Mouse (Mus musculus) adrenal gland, postnatal 14 days (tissue): ENCODE data around the gene Ints1. TPM values are rescaled to one million over a fixed set of nuclear protein-coding genes. Genes with fewer than 3 reads are reported as not detected.
"Not testable (repeated sequence)": the region's sequence is repeated elsewhere in the genome, so short reads cannot be mapped to it uniquely, and the experiment has no call there.

ENCODE experiments used
- DNase-seq: peaks from one replicate; pipeline ENCODE4 v3.0.0; 2021; ENCODE audit warnings: mixed read lengths
- total RNA-seq: library from RNA; stranded (reverse); gene quantifications from 2 replicates; pipeline ENCODE4 v1.2.3, GENCODE M21; 2021

Gene Ints1
- total RNA-seq, 1 experiment from 2014 or later, result 46.7 TPM

- no peak for DNase-seq
Measured at GRCm38 (mm10) chr5:139756135-139756534, 19.3 kb downstream of the Ints1 start.

GRCm38 (mm10) chr5:139754753-139755152 is 20.7 kb downstream of the Ints1 start:
- peak; percentile 61 for DNase-seq

GRCm38 (mm10) chr5:139750535-139750934 is 24.9 kb downstream of the Ints1 start:
- peak; percentile 85 for DNase-seq

DNA sequence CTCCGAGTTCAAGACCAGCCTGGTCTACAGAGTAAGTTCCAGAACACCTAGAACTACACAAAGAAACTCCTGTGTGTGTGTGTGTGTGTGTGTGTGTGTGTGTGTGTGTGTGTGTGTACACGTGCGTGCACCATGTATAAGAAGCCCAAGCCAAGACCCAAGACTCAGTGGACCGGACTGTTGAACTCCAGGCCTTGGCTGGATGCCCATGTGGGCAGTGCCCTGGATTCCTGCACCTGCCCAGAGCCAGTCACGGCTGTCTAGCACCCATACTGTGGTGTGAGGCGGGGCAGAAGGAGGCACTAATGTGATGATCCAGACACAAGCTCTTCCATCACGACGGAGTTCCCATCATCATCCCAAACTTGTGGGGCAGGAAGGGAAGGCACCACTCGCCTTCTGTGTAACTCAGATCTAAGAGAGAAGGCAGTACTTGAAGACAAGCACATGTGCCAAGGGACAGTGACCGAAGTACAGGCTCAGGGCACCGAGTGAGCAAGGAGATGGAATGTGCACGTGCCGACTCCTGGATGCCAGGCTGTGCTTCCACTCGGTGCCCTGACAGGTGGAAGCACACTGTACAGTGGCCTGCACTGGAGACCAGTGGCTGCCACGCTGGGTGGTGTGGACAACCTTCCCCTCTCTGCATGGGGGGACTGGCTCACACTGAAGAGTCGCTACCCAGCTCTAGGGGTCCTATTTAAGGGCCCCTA is 25.9 kb downstream of the Ints1 start:
- no peak for DNase-seq

GRCm38 (mm10) chr5:139745771-139746170 is 29.7 kb downstream of the Ints1 start:
- peak; percentile 79 for DNase-seq

DNA sequence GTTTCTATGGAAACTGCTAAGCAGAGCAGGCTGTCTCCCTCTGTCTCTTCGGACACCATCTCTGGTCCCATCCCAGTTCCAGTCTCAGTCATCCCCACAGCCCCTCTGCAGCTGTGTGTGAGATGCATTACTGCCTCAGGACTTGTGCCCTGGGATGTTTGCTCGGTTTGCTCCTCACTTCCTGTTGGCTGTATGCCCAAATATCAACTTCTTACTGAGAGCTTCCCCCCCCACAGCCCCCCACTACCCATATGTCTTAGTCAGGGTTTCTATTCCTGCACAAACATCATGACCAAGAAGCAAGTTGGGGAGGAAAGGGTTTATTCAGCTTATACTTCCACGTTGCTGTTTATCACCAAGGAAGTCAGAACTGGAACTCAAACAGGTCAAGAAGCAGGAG is 32.8 kb downstream of the Ints1 start:
- not testable (repeated sequence) for DNase-seq

GRCm38 (mm10) chr5:139738592-139739315 is 36.7 kb downstream of the Ints1 start:
- no peak for DNase-seq

DNA sequence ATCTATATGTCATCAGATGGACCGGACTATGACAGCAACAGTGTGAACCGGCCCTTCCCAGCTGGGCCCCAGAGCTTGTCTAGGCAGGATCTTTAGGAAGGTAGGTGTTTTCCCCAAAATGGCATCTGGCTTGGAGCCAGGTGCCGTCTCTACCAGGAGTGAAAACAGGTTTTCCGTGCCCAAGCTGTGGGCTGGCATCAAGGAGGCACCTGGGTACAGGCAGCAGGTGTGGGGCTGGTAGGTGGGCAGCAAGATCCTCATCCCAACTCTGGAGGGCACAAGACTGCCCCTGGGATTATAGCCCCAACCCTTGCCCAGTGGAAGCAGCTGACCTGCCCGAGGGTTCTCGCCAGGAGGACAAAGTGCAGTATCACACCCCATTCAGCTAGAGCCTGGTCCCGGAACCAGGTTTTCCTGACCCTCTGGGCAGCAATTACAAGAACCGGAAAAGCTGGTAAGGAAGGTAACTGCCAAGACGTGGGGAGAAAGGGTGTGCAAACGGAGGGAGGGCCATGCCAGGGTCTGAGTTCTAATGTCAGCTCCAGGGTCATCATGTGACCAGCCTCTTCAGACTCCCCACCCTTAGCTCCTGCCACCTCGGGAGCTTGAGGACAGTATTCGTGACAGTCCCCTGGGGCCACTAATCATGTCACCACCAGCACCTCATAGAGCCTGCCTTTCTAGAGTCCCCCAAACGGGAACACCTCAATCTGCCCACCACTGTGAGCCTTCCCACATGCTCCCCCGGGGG is 37.5 kb downstream of the Ints1 start:
- no peak for DNase-seq

DNA sequence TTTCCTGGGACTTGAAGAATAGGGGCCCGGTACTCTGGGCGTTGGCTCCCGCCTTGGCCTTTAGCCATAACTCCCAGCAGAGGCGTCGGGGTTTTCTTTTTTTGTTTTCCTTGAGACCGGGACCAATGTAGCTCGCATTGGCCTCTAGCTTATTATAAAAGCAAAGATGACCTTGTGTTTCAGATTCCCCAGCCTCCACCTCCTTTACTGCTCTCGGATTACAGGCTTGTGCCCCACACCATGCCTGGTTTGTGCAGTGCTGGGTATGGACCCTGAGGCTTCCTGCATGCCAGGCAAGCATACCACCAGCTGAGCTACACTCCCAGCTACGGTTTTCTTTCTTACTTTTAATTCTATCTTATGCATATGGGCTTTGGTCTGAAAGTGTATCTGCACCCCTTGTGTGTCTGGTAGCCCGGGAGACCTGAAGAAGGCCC is 39.0 kb downstream of the Ints1 start:
- DNase-seq, result no peak

GRCm38 (mm10) chr5:139735677-139736503 is 39.6 kb downstream of the Ints1 start, which contains the start of gene Micall2:
TSS of gene Micall2 (minus strand) at chr5:139736336.
- peak; percentile 97 for DNase-seq

DNA sequence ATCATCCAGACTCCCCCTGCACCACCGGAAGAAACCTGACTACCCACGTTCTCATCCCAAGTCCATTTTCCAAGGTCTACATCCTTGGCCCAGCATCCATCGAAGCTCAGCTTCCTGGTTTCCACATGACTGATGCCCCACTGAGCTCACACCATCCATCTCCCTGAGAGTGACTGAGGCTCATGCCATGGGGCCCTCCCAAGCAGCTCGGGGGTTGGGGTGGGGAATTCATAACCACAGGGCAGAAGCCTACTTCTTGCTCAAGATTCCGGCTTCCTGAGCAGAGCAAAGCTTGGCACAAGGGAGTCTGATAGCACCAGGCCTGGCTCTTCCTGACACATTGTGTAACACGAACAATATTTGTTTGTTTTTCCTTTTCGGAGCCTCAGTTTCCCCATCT is 40.7 kb downstream of the Ints1 start:
- DNase-seq, result no peak

DNA sequence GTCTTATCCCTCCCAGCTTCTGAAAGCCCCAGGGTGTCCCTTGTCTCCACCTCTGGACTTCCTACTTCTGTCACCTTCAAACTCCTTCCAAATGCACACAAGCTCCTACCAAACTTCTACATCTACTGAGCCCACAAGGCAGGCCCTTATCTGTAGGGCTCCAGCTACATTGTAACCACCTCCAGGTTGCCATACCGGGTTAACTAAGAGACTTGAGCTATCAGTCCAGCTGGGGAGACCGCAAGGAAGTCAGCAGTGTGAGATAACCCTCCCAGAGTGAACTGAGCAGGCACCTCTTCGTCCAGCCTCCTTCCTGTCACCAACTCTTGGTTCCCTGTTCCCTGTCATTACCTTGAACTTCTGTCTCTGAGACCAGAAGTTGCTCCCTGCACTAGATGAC is 41.5 kb downstream of the Ints1 start:
- DNase-seq, result no peak

DNA sequence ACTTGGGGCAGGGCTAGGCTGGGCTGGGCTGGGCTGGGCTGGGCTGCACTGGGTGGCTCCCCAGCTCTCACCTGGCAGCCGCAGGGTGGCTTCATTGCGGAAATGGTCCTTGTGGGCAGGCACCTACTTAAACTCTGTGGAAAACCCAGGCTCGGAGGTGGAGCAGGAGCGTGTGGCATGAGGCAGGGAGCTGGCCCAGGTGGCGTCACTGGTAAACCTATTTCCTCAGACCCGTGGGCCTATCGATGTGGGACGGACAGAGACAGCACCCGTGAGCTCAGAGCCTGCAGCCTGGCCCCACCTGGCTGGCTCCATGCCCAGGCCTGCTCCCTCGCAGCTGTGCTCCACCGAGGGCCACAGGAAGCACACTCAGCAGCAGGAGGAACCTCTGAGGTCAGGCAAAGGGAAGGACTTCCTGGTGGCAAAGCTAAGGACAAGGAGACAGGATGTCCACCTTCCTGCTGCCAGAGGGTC is 42.8 kb downstream of the Ints1 start:
- peak; percentile 66 for DNase-seq

DNA sequence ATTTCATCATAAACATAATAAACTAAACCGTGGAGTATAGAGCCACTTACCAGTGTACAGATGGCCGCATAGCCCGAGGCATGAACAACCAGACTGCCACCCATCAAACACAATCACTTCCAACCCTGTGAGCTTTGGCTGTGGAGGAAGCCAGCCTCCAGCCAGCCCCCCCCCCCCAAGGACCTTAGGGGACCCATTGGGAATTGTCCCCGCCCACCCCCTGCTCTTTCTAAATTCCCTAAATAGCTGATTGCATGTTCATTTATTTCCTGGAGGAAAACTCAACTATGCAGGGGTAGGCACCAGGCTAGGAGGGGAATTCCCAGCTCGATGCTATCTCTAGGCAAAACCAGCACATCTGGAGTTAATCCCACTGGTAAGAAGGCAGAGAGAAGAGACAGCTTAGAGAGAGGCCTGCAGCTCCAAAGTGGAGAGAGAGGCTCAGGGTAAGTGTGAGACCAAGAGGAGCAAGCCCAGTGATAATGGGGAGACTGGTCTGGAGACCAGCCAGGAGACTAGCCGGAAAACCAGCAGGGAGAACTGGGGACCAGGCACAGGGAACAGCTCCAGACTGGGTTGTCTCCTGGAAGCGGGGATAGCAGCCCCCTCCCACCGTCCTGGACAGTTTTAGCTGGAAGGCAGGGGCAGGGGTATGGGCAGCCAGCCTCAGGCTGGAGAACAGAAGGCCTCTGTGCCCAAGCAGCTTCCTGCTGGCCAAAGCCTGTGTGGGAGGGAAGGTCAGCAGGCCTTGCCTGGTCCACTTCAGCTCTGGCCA is 44.6 kb downstream of the Ints1 start:
- no peak for DNase-seq

GRCm38 (mm10) chr5:139727261-139727660 is 48.2 kb downstream of the Ints1 start:
- no peak for DNase-seq

GRCm38 (mm10) chr5:139726186-139726585 is 49.3 kb downstream of the Ints1 start:
- DNase-seq, result peak; percentile 33

GRCm38 (mm10) chr5:139724336-139725116 is 50.9 kb downstream of the Ints1 start:
- DNase-seq, result peak; percentile 48

GRCm38 (mm10) chr5:139723113-139723512 is 52.4 kb downstream of the Ints1 start:
- no peak for DNase-seq

- no peak for DNase-seq
Measured at GRCm38 (mm10) chr5:139722709-139723108, 52.8 kb downstream of the Ints1 start.

DNA sequence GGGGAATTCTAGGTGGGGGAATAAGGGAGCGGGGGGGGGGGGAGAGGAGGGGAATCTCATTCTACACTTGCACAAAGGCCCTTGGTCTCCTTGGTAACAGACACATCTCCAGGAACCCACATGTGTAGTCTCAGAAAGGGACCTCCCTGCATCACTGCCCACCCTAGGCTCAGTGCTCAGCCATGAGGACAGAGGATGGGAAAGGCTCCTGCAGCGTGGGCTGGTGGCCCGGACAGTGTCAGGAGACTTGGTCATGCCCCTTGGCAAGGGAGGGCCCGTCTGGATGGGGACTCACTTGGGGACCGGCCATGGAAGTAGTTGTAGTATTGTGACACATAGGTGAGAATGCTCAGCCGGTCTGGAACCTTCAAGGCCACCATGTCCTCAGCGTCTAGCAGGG is 56.5 kb downstream of the Ints1 start:
- peak; percentile 34 for DNase-seq
